In genomic region chr16:4969055-4969843, GRCm38 (mm10) we compare ENCODE assay signal across 17 mouse cellular contexts. TPM values are rescaled to one million over a fixed set of nuclear protein-coding genes. Genes with fewer than 3 reads are reported as not detected.
DNase-seq lines count a peak whose midpoint lies in the region; ATAC-seq and TF ChIP-seq lines count a peak whose summit lies in the region.
"Had no signal": no experiment of that assay in that cellular context is flagged by ENCODE, and none has a peak within 500 bp of the region (broad histone marks: within the 10 kb centered on the region; RNA-seq: fewer than 3 reads in every experiment).

No protein-coding gene starts in this region.

- no peak overlapping the region for H3K4me3 ChIP-seq in spleen, adult 2 months (ENCODE audit: extremely low read depth, insufficient read depth, insufficient read length)
- no peak overlapping the region for H3K4me3 ChIP-seq in liver, embryonic 12.5 days
- H3K4me3 ChIP-seq in forebrain, embryonic 16.5 days (replicated peaks; ENCODE audit: low read length) = no peak overlapping the region
- H3K4me3 ChIP-seq: forebrain, embryonic 15.5 days; limb, embryonic 12.5 days; midbrain, embryonic 12.5 days; neural tube, embryonic 12.5 days had no signal

- no peaks in the 10 kb centered on the region for H3K9me3 ChIP-seq in liver, embryonic 12.5 days (replicated peaks)
- H3K9me3 ChIP-seq in forebrain, embryonic 16.5 days (ENCODE audit: control insufficient read depth, low read length) = no peaks in the 10 kb centered on the region
- H3K9me3 ChIP-seq: forebrain, embryonic 15.5 days; limb, embryonic 12.5 days; midbrain, embryonic 12.5 days; neural tube, embryonic 12.5 days had no signal

- peak overlapping the region; percentile 23 for H3K27ac ChIP-seq in spleen, adult 2 months (ENCODE audit: insufficient read depth, low read length)
- no peak overlapping the region for H3K27ac ChIP-seq in liver, embryonic 12.5 days
- H3K27ac ChIP-seq in forebrain, embryonic 16.5 days (ENCODE audit: low read length) = no peak overlapping the region
- H3K27ac ChIP-seq: forebrain, embryonic 15.5 days; hindbrain, postnatal 0 days; kidney, postnatal 0 days; limb, embryonic 12.5 days; midbrain, embryonic 12.5 days; neural tube, embryonic 12.5 days had no signal

- H3K36me3 ChIP-seq in spleen, adult 2 months (ENCODE audit: control insufficient read depth, insufficient read depth, low read length) = no peaks in the 10 kb centered on the region
- no peaks in the 10 kb centered on the region for H3K36me3 ChIP-seq in liver, embryonic 12.5 days
- H3K36me3 ChIP-seq in splenic B cell, adult 2 months (ENCODE audit: control insufficient read depth, insufficient read depth, low read length, poor library complexity, severe bottlenecking) = no peaks in the 10 kb centered on the region
- H3K36me3 ChIP-seq in forebrain, embryonic 16.5 days (ENCODE audit: control insufficient read depth, insufficient read depth) = no peaks in the 10 kb centered on the region
- H3K36me3 ChIP-seq: forebrain, embryonic 15.5 days; limb, embryonic 12.5 days; midbrain, embryonic 12.5 days; neural tube, embryonic 12.5 days had no signal

- TF ChIP-seq CTCF in spleen, adult 2 months (IDR thresholded peaks at IDR 0.05; ENCODE audit: extremely low read depth, insufficient read depth, insufficient read length, insufficient replicate concordance) = no peak

- TF ChIP-seq POLR2A in spleen, adult 2 months (IDR thresholded peaks at IDR 0.05; ENCODE audit: low read depth, low read length) = no peak

- DNase-seq in spleen, adult 2 months (ENCODE audit: low read depth in 1 of 2, low spot score in 2 of 2) = peak in 1 of 2 experiments; percentile 24
- no peak for DNase-seq in spleen, postnatal 14 days (ENCODE audit: low spot score in 2 of 2)
- peak; percentile 65 for DNase-seq in lung, postnatal 36 days
- peak; percentile 52 for DNase-seq in splenic B cell, adult 2 months (ENCODE audit: low read depth, low spot score)
- DNase-seq in ovary, postnatal 14 days (ENCODE audit: low spot score) = no peak
- DNase-seq: adrenal gland, adult 8-10 months; thymus, postnatal 4 days had no signal

- no peak; the same call in 1 of the 2 replicates for ATAC-seq in liver, embryonic 12.5 days
- no peak for ATAC-seq in forebrain, embryonic 16.5 days
- ATAC-seq: forebrain, embryonic 15.5 days; hindbrain, postnatal 0 days had no signal

- no peak overlapping the region for H3K4me2 ChIP-seq in liver, embryonic 12.5 days
- H3K4me2 ChIP-seq in forebrain, embryonic 16.5 days (ENCODE audit: low read length) = no peak overlapping the region
- H3K4me2 ChIP-seq: forebrain, embryonic 15.5 days; limb, embryonic 12.5 days; midbrain, embryonic 12.5 days; neural tube, embryonic 12.5 days had no signal

- H3K4me1 ChIP-seq in spleen, adult 2 months (ENCODE audit: control insufficient read depth, insufficient read depth, insufficient read length) = peaks cover 21% of the 10 kb centered on the region; the same call in 1 of the 2 replicates
- H3K4me1 ChIP-seq in liver, embryonic 12.5 days = peaks cover 13% of the 10 kb centered on the region
- H3K4me1 ChIP-seq in forebrain, embryonic 16.5 days (replicated peaks; ENCODE audit: control insufficient read depth, insufficient read depth, low read length) = peaks cover 7% of the 10 kb centered on the region

- 0 out of 2 replicates have a peak overlapping the region, but pooled peaks have one; percentile 13 for H3K9ac ChIP-seq in liver, embryonic 12.5 days
- no peak overlapping the region for H3K9ac ChIP-seq in forebrain, embryonic 16.5 days (replicated peaks; ENCODE audit: low read depth, low read length)
- H3K9ac ChIP-seq: forebrain, embryonic 15.5 days; limb, embryonic 12.5 days; midbrain, embryonic 12.5 days; neural tube, embryonic 12.5 days had no signal

- no peaks in the 10 kb centered on the region for H3K27me3 ChIP-seq in spleen, adult 2 months (ENCODE audit: control insufficient read depth, insufficient read depth, low read length)
- H3K27me3 ChIP-seq in liver, embryonic 12.5 days (replicated peaks) = no peaks in the 10 kb centered on the region
- no peaks in the 10 kb centered on the region for H3K27me3 ChIP-seq in splenic B cell, adult 2 months (ENCODE audit: control insufficient read depth, insufficient read depth, low read length, poor library complexity, severe bottlenecking)
- no peaks in the 10 kb centered on the region for H3K27me3 ChIP-seq in forebrain, embryonic 16.5 days (replicated peaks; ENCODE audit: control insufficient read depth, insufficient read depth, low read length)
- H3K27me3 ChIP-seq: forebrain, embryonic 15.5 days; limb, embryonic 12.5 days; midbrain, embryonic 12.5 days; neural tube, embryonic 12.5 days had no signal

- WGBS in spleen, adult 2 months = 25% methylated on average over 5 of the region's 5 CpGs
- 46% methylated on average over 5 of the region's 5 CpGs for WGBS in liver, embryonic 12.5 days (ENCODE audit: insufficient replicate concordance)
- 84% methylated on average over 5 of the region's 5 CpGs for WGBS in forebrain, embryonic 16.5 days

RNA-seq across cellular contexts. Expression of gene Anks3, which starts 5.2 kb away (rescaled TPM):
- polyA plus RNA-seq in spleen, adult 2 months (2012; rRNA removed) = 51.5 and 56.3 TPM in 2 replicates
- 16.8 and 19.7 TPM in 2 replicates for polyA plus RNA-seq in liver, embryonic 12.5 days (2016; fragmentation: Nextera tagmentation; extraction: Ambion mirVana)
- polyA plus RNA-seq in forebrain, embryonic 16.5 days (2015; fragmentation: Nextera tagmentation; extraction: Ambion mirVana) = 74.5 and 85.7 TPM in 2 replicates

RNA-seq across cellular contexts. Expression of gene Sept12, which starts 28.4 kb away (rescaled TPM):
- not detected in 2 replicates for polyA plus RNA-seq in spleen, adult 2 months (2012; rRNA removed)
- 0.11 TPM in 1 of 2 replicates, not detected in the other for polyA plus RNA-seq in liver, embryonic 12.5 days (2016; fragmentation: Nextera tagmentation; extraction: Ambion mirVana)
- not detected in 2 replicates for polyA plus RNA-seq in forebrain, embryonic 16.5 days (2015; fragmentation: Nextera tagmentation; extraction: Ambion mirVana)
- polyA plus RNA-seq: embryonic facial prominence, embryonic 14.5 days; forebrain, embryonic 15.5 days; heart, embryonic 16.5 days; hindbrain, postnatal 0 days; kidney, postnatal 0 days; midbrain, embryonic 12.5 days; neural tube, embryonic 12.5 days had no signal

RNA-seq across cellular contexts. Expression of gene Nudt16l1, which starts 30.7 kb away (rescaled TPM):
- polyA plus RNA-seq in spleen, adult 2 months (2012; rRNA removed) = 70.3 and 78.4 TPM in 2 replicates
- polyA plus RNA-seq in liver, embryonic 12.5 days (2016; fragmentation: Nextera tagmentation; extraction: Ambion mirVana) = 61.2 and 62.7 TPM in 2 replicates
- 139 and 148 TPM in 2 replicates for polyA plus RNA-seq in forebrain, embryonic 16.5 days (2015; fragmentation: Nextera tagmentation; extraction: Ambion mirVana)

RNA-seq across cellular contexts. Expression of gene Smim22, which starts 37.8 kb away (rescaled TPM):
- 1.4 and 1.8 TPM in 2 replicates for polyA plus RNA-seq in spleen, adult 2 months (2012; rRNA removed)
- 5.7 and 6.9 TPM in 2 replicates for polyA plus RNA-seq in liver, embryonic 12.5 days (2016; fragmentation: Nextera tagmentation; extraction: Ambion mirVana)
- polyA plus RNA-seq in forebrain, embryonic 16.5 days (2015; fragmentation: Nextera tagmentation; extraction: Ambion mirVana) = 1.3 TPM in 1 of 2 replicates, not detected in the other
- polyA plus RNA-seq: midbrain, embryonic 12.5 days; neural tube, embryonic 12.5 days had no signal

RNA-seq across cellular contexts. Expression of gene Rogdi, which starts 44.1 kb away (rescaled TPM):
- polyA plus RNA-seq in spleen, adult 2 months (2012; rRNA removed) = 229 and 300 TPM in 2 replicates
- polyA plus RNA-seq in liver, embryonic 12.5 days (2016; fragmentation: Nextera tagmentation; extraction: Ambion mirVana) = 42.3 and 43.2 TPM in 2 replicates
- 83.1 and 114 TPM in 2 replicates for polyA plus RNA-seq in forebrain, embryonic 16.5 days (2015; fragmentation: Nextera tagmentation; extraction: Ambion mirVana)

Comparison
In these comparisons a context has a peak if more than half of its experiments do, and no peak if none do; other contexts are left out.
1. DNase-seq: peak in lung, postnatal 36 days (single experiment) and splenic B cell, adult 2 months (single experiment); none in spleen, postnatal 14 days (0 of 2) and ovary, postnatal 14 days (single experiment).